Mouse (Mus musculus) MEL (cell line): ENCODE data around the gene Sat2.

Source experiments
- CTCF ChIP-seq, 3 experiments: IDR thresholded peaks in 2 of 3; conservative IDR thresholded peaks in 1 of 3; 2 replicates each; pipeline ENCODE4 v1.5.1; 2011 to 2012; ENCODE audit warnings: low read length in 3 of 3, low read depth in 2 of 3, mild to moderate bottlenecking in 2 of 3, improper control_type of control experiment in 1 of 3, inconsistent platforms in 1 of 3, mixed read lengths in 1 of 3, moderate library complexity in 1 of 3; ENCODE audit not compliant: control insufficient read depth in 1 of 3, insufficient read depth in 1 of 3, poor library complexity in 1 of 3, severe bottlenecking in 1 of 3
- GATA1 ChIP-seq: IDR thresholded peaks from 2 replicates; pipeline ENCODE4 v1.6.1; 2011; ENCODE audit warnings: low read depth, low read length, improper control_type of control experiment
- SIN3A ChIP-seq: IDR thresholded peaks from 2 replicates; pipeline ENCODE4 v1.6.1; 2012; ENCODE audit warnings: low read length, improper control_type of control experiment, inconsistent platforms

DNA sequence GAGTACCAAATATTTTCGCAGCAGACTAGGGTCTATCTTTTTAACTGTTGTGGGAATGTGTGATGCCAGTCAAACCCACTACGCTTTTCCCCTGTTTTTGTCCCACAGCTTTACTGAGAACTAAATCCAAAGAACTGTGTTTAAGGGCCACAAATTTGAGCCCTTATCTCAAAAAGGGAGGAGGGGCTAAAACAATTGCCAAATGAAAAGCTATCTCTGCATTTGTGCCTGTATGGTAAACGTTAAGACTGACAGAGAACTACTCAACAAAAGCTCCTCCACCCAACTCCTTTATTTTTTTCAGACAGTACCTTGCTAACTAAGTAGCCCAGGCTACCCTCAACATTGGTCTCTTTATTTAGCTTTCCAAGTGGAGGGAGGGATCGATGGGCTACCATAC lies 29.0 kb upstream of the Sat2 start:
- TF ChIP-seq SIN3A (peak; percentile 44; the same call in 1 of the 2 replicates), CTCF (IDR thresholded peaks at IDR 0.05 in 2 of 3, conservative IDR thresholded peaks at IDR 0.05 in 1 of 3; ENCODE audit: control insufficient read depth in 1 of 3, insufficient read depth in 1 of 3, low read depth in 2 of 3, low read length in 3 of 3, poor library complexity in 1 of 3, severe bottlenecking in 1 of 3) (no peak), GATA1 (peak; percentile 82)
